Mouse (Mus musculus): ENCODE measurements around the gene Zdhhc9. TPM values are rescaled to one million over a fixed set of nuclear protein-coding genes. Genes with fewer than 3 reads are reported as not detected.
A peak's percentile ranks its signal among the peaks of the same experiment; 100 is the strongest.

Gene Zdhhc9
- polyA plus RNA-seq, 1 experiment from 2014 or later = 2.6 TPM

DNA sequence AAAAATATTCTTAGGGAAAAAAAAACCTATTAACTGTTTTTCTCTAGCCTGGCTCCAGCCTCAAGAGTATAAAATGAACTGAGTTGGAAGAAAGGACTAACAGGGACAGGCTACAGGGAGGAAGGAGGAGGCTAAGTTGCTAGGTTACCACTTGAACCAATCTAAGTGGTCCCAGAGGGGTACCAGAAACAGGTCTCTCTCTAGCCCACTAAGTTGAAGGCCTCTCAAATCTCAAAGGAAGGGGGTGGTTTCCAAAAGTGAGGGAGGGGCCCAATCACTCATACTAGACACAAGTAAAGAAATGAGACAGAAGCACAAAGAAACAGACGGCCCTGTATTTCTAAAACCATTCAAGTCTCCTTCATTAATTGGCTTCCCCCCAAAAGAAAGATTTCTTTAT lies 38.8 kb downstream of the Zdhhc9 start:
- ATAC-seq = no peak
- no peaks in the 10 kb centered on the region for H3K4me1 ChIP-seq

DNA sequence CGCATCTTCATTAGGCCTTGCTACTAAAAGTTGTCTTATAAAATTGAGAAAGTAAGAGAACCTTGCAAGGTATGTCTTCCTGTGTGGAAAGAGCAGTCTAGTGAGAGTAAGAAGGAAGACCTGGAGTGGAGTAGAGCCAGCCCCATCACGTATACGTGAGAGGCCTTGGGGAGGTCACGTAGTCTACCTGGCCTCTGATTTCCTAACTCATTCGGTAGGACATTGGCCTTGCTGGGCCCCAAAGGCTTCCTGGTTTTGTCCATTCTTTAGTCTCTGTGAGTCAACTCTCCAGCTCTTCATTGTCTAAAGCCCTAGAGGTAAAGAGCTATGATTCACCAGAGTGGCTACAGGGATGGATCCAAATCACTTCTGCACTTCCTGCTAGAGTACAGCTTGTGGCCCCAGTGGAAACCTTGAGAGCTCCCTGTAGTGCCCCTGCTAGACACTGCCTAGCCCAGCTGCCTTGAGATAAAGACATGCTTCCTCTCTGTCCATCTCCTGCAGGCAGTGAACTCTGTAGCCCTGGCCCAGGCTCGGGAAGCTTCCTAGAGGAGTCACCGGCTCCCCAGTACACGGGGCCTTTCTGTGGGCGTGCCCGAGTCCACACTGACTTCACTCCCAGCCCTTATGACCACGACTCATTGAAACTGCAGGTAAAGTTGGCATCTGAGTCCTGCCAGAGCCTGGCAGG lies 50.3 kb downstream of the Zdhhc9 start:
- Histone ChIP-seq H3K36me3 (no peaks in the 10 kb centered on the region), H3K27ac (no peak overlapping the region), H3K4me2 (no peak overlapping the region), H3K4me3 (no peak overlapping the region), H3K4me1 (peaks cover 12% of the 10 kb centered on the region), H3K27me3 (replicated peaks) (no peaks in the 10 kb centered on the region), H3K9me3 (replicated peaks) (no peaks in the 10 kb centered on the region), H3K9ac (no peak overlapping the region)
- ATAC-seq = no peak
- WGBS (ENCODE audit: insufficient replicate concordance) = 72% methylated on average over 11 of the region's 11 CpGs

More for the DNA sequence above, 38.8 kb downstream of the Zdhhc9 start:
- WGBS (ENCODE audit: insufficient replicate concordance) = 79% methylated on average over 1 of the region's 1 CpGs
- Histone ChIP-seq H3K4me3 (no peak overlapping the region), H3K36me3 (peaks cover 7% of the 10 kb centered on the region), H3K9me3 (replicated peaks) (no peaks in the 10 kb centered on the region), H3K4me2 (no peak overlapping the region), H3K27ac (no peak overlapping the region), H3K9ac (no peak overlapping the region), H3K27me3 (replicated peaks) (no peaks in the 10 kb centered on the region)

DNA sequence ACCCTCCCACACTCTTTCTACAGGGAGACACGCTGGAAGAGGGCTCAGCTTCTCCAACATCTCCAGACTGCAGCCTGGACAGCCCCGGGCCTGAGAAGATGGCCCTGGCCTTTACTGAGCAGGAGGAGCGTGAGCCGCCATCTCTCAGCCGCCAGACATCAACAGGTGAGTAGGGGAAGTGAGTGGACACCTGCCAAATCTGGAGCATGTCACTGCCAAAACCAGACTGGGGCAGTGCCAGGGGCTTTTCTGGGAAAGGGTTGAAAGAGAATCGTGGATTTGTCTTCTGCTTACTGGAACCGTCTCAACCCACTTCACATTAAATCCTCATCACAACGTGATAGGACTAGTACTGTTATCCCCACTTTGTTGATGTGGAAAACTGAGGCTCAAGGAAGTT lies 51.3 kb downstream of the Zdhhc9 start:
- Histone ChIP-seq H3K27ac (no peak overlapping the region), H3K4me2 (no peak overlapping the region), H3K9me3 (replicated peaks) (no peaks in the 10 kb centered on the region), H3K9ac (no peak overlapping the region), H3K4me1 (peaks cover 22% of the 10 kb centered on the region), H3K27me3 (replicated peaks) (no peaks in the 10 kb centered on the region), H3K36me3 (no peaks in the 10 kb centered on the region), H3K4me3 (no peak overlapping the region)
- WGBS (ENCODE audit: insufficient replicate concordance) = 75% methylated on average over 8 of the region's 8 CpGs
- no peak for ATAC-seq

DNA sequence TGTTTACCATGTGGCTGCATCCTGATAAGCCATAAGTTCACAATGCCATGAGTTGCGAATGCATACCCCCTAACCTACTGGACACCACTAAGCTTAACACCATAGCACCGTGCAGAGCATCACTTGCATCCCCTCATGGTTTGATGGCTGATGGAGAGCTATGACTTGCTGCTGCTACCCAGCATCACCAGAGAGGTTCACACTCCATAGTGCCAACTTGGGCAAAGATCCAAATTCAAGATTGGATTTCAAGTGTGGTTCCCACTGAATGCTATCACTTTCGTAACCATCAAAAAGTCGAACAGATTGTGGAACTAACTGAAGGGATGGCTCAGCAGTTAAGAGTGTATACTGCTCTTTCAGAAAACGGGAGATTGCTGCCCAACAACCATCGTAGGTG lies 53.2 kb downstream of the Zdhhc9 start:
- Histone ChIP-seq H3K36me3 (no peaks in the 10 kb centered on the region), H3K9ac (no peak overlapping the region), H3K9me3 (replicated peaks) (no peaks in the 10 kb centered on the region), H3K4me1 (peaks cover 29% of the 10 kb centered on the region), H3K27ac (no peak overlapping the region), H3K27me3 (replicated peaks) (no peaks in the 10 kb centered on the region), H3K4me3 (no peak overlapping the region), H3K4me2 (no peak overlapping the region)
- ATAC-seq = no peak
- 76% methylated on average over 6 of the region's 6 CpGs for WGBS (ENCODE audit: insufficient replicate concordance)

DNA sequence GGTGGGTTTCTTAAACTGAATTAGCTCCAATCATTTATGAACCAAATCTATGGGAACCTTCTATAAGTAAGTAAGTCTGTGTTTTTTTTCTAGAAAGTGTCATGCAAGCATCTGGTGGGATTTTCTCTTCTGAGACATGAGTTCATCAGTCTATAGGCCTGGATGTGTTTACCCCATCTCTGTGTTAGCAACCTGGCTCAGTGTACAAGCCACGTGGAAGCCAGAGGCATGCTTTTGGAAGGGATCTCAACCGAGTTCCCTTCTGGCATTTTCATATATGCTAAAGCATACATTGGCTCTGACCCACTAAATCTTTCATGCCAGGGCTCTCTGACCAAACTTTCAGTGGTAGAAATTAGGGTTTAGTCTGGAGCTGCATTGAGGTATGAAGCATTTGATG lies 54.7 kb downstream of the Zdhhc9 start:
- WGBS (ENCODE audit: insufficient replicate concordance) = 30% methylated on average over 2 of the region's 2 CpGs
- Histone ChIP-seq H3K36me3 (no peaks in the 10 kb centered on the region), H3K4me1 (peaks cover 29% of the 10 kb centered on the region), H3K4me2 (peak overlapping the region; percentile 19; the same call in 1 of the 2 replicates), H3K9ac (no peak overlapping the region), H3K27me3 (replicated peaks) (no peaks in the 10 kb centered on the region), H3K9me3 (replicated peaks) (no peaks in the 10 kb centered on the region), H3K4me3 (no peak overlapping the region), H3K27ac (peak overlapping the region; percentile 51)
- no peak for ATAC-seq

DNA sequence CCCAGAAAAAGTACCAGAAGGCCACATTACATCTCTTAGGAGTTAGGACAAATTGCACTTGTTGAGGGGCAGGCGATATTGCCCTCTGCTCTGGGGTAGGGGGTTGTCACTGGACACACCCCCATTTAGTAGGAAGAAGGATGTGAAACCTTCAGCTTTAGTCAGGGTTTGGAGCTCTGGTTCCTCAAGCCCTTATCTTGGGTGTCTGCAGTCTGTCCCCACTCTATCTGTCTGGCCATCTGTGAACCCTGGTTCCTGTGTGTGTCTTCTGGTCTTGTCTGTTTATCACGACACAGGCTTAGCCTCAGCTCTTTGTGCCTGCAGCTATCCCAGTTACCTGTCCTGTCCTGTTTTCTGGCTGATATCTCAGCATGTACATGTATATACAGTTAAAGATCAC lies 55.3 kb downstream of the Zdhhc9 start:
- ATAC-seq = peak; percentile 98
- H3K4me2 ChIP-seq = peak overlapping the region; percentile 19
- H3K9me3 ChIP-seq (replicated peaks) = no peaks in the 10 kb centered on the region
- no peak overlapping the region for H3K4me3 ChIP-seq
- H3K27ac ChIP-seq = peak overlapping the region; percentile 51; the same call in 1 of the 2 replicates
- peaks cover 29% of the 10 kb centered on the region for H3K4me1 ChIP-seq
- H3K36me3 ChIP-seq = no peaks in the 10 kb centered on the region
- 33% methylated on average over 2 of the region's 2 CpGs for WGBS (ENCODE audit: insufficient replicate concordance)
- no peaks in the 10 kb centered on the region for H3K27me3 ChIP-seq (replicated peaks)
- no peak overlapping the region for H3K9ac ChIP-seq

DNA sequence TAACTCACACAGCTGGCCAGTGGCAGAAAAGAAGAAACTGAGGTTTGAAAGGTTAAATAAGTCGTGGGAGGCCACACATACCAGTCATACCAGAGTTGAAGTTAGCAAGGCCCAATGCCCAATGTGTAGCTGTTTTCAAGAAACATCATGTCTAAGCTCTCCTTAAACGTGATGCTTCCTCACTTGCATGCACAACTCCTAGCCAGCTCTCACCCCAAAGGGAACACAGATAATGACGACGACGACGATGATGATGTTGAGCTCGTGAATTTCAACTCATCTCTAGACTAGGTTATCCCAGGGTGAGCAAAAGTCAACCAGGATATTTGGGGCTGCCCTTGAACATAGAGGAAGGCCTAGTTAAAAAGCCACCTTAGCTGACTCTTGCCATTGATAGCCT lies 56.6 kb downstream of the Zdhhc9 start:
- peaks cover 29% of the 10 kb centered on the region for H3K4me1 ChIP-seq
- H3K36me3 ChIP-seq = no peaks in the 10 kb centered on the region
- no peak overlapping the region for H3K9ac ChIP-seq
- no peak overlapping the region for H3K27ac ChIP-seq
- ATAC-seq = no peak
- 48% methylated on average over 7 of the region's 7 CpGs for WGBS (ENCODE audit: insufficient replicate concordance)
- no peak overlapping the region for H3K4me3 ChIP-seq
- H3K4me2 ChIP-seq = no peak overlapping the region
- H3K27me3 ChIP-seq (replicated peaks) = no peaks in the 10 kb centered on the region
- no peaks in the 10 kb centered on the region for H3K9me3 ChIP-seq (replicated peaks)

DNA sequence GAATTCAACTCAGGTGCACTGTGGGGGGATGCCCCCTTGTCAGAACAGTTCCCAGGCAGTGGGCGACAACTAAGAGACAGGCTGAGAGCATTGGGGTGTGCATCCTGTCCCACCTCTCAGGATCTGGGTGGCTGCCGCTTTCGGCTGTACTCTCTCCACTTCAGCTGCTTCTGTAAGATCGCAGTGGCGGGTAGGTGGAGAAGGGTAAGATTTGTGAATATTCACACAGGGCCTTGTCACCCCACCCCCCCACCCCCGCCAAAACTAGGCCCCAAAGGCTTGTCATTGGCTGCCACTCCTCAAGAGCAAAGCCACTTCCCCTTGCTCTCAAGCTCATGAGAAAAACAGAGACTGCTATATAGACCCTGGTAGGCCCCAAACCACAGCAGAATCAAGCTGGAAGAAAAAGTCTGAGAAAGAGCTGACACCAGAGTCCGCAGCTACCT lies 60.9 kb downstream of the Zdhhc9 start:
- Histone ChIP-seq H3K9me3 (replicated peaks) (no peaks in the 10 kb centered on the region), H3K4me2 (peak overlapping the region; percentile 45), H3K27ac (no peak overlapping the region), H3K9ac (no peak overlapping the region), H3K36me3 (no peaks in the 10 kb centered on the region), H3K4me1 (peaks cover 23% of the 10 kb centered on the region), H3K4me3 (peak overlapping the region; percentile 27), H3K27me3 (replicated peaks) (no peaks in the 10 kb centered on the region)
- no peak for ATAC-seq
- WGBS (ENCODE audit: insufficient replicate concordance) = 20% methylated on average over 7 of the region's 7 CpGs

DNA sequence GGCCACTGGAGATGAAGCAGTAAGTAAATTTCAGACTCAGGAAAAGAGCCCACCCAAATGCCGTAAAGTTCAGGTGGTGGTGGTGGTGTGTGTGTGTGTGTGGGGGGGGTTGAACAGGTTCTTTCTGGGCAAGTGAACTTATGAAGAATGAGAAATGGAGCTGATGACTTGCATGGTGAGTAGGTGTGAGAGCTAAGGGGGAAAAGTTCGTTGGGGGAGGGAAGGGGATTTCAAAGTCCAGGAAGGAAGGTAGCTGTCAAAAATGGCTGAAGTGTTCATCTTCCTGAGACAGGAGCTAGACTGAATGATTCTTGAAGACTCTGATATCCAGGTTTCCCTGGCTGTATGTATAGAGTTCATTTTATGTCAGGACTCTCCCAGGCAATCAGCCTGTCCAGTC lies 61.5 kb downstream of the Zdhhc9 start:
- no peaks in the 10 kb centered on the region for H3K27me3 ChIP-seq (replicated peaks)
- H3K4me1 ChIP-seq = peaks cover 20% of the 10 kb centered on the region; the same call in 1 of the 2 replicates
- 43% methylated on average over 2 of the region's 2 CpGs for WGBS (ENCODE audit: insufficient replicate concordance)
- H3K9ac ChIP-seq = 0 out of 2 replicates have a peak overlapping the region, but pooled peaks have one; percentile 17
- H3K27ac ChIP-seq = no peak overlapping the region
- no peak for ATAC-seq
- peak overlapping the region; percentile 27 for H3K4me3 ChIP-seq
- H3K9me3 ChIP-seq (replicated peaks) = no peaks in the 10 kb centered on the region
- no peaks in the 10 kb centered on the region for H3K36me3 ChIP-seq
- H3K4me2 ChIP-seq = peak overlapping the region; percentile 45

DNA sequence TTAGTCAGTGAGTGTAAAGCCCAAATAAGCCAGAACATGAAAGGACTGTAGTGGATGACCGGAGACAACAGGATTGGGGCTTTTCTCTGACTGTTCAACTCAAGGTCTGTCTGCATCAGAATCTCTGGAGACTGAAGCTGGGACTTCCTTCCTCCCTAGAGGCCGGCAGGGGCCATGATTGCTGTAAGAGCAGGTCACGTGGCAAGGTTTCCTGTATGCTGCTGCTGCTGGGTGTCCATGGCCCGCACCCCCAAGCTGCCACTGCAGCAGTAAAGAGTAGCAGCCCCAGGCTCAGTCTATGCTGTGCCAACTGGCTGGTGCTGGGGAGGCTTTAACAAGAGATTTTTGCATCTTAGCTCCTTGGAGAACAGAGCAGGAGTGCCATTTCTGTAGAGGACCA lies 62.4 kb downstream of the Zdhhc9 start, which contains the start of gene Sash3:
TSS of gene Sash3 (plus strand) at position 175 of the 400 bp plus-strand sequence.
- Histone ChIP-seq H3K27me3 (replicated peaks) (no peaks in the 10 kb centered on the region), H3K9ac (0 out of 2 replicates have a peak within 1 kb of the TSS, but pooled peaks have one; percentile 17), H3K4me3 (peak within 1 kb of the TSS; percentile 27), H3K9me3 (replicated peaks) (no peaks in the 10 kb centered on the region), H3K36me3 (no peaks in the 10 kb centered on the region), H3K27ac (no peak within 1 kb of the TSS), H3K4me2 (peak within 1 kb of the TSS; percentile 45), H3K4me1 (peaks cover 23% of the 10 kb centered on the region)
- 31% methylated on average over 4 of the region's 4 CpGs for WGBS (ENCODE audit: insufficient replicate concordance)
- ATAC-seq = no peak

DNA sequence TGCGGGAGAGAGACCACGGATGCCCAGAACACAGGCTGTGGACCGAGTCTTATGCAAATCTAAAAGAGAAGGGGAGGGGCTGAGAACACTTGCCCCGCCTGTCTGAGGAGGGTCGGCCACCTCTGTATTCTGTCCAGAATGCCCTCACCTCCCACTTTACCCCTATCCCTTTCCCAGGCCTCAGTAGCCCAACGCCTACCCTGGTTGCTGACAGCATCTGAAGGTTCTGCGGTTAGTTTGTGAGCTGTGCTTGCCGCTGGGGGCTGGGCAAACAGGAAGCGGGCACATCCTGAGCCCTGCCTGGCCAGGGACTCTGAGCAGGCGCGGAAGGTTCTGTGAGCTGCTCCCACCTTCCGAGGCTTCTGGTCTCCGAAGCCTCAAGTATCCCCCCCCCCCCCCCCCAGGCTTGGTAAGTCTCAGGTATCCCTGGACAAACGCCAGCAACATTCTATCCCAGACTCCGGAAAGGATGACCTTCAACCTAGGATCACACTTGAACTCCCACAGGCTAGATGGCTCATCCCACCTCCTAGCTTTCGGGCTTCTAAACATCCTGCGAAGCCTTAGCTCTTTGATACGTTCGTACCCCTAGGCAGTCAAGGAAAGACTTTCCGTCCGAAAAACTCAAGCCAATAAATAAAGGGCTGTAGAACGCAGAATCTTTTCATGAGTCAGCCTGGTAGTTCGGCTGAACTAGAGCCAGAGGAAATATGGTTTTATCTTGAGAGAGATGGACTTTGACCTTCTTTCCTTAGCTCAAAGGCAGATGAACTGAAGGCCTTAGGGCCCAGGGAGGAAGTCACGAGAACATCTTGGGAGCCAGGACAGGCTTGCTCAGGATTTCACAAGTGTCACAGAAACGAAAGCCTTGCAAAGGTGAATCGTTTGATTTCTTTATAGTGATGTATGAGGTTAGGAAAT lies 65.0 kb downstream of the Zdhhc9 start:
- peak overlapping the region; percentile 36; the same call in 1 of the 2 replicates for H3K27ac ChIP-seq
- H3K4me1 ChIP-seq = peaks cover 47% of the 10 kb centered on the region
- no peaks in the 10 kb centered on the region for H3K27me3 ChIP-seq (replicated peaks)
- 24% methylated on average over 24 of the region's 26 CpGs for WGBS (ENCODE audit: insufficient replicate concordance)
- no peaks in the 10 kb centered on the region for H3K36me3 ChIP-seq
- H3K9ac ChIP-seq = peak overlapping the region; percentile 46
- peak overlapping the region; percentile 45 for H3K4me3 ChIP-seq
- ATAC-seq = peak; percentile 64
- no peaks in the 10 kb centered on the region for H3K9me3 ChIP-seq (replicated peaks)
- peak overlapping the region; percentile 64 for H3K4me2 ChIP-seq

DNA sequence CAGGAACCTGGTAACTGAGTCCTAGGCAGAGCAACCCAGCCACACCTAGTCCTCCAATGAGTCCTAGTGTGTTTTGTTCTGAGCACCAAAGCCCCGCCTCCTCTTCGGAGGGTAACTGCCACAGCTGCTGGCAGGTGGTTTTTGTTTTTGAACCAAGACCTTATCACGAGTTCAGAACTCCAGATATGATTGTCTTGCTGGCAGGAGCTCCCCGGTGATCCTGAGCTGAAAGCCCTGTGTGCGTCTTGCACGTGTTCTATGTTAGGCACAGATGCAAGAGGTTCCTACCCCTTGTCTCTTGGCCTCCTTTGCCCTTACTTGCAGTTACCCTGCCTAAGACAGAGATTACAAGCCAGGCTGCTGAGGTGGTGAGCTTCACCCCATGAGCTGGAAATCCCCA lies 67.2 kb downstream of the Zdhhc9 start:
- Histone ChIP-seq H3K9ac (no peak overlapping the region), H3K9me3 (replicated peaks) (no peaks in the 10 kb centered on the region), H3K4me1 (peaks cover 57% of the 10 kb centered on the region), H3K27ac (peak overlapping the region; percentile 40; the same call in 1 of the 2 replicates), H3K36me3 (no peaks in the 10 kb centered on the region), H3K4me3 (no peak overlapping the region), H3K4me2 (no peak overlapping the region), H3K27me3 (replicated peaks) (no peaks in the 10 kb centered on the region)
- ATAC-seq = no peak
- WGBS (ENCODE audit: insufficient replicate concordance) = 27% methylated on average over 6 of the region's 6 CpGs

All from liver, embryonic 12.5 days (tissue).